Comparison of ENCODE assay signal across 8 mouse cellular contexts in the genomic region with DNA sequence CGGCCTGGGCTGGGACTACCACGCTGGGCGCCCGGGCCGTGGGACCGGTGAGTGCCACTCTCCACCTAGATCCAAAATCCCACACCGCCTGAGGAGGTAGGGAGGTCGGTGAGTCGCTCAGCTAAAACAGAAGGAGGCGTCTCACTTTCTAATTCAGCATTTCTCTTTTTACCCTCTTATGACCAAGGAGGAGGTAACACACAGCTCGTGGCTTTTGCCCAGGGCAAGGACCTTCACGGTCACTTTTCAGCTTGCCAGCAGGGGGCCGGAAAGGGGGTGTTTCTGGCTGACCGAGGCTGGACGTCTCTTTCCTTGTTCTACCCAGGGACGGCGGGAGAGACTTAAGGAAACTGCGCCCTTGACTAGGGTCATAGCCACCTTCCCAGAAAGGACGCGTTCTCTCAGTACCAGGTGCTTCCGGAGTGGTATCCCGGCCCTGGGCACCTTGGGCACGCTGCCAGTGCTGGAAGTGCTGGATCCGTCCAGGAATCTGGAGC. TPM values are rescaled to one million over a fixed set of nuclear protein-coding genes. Genes with fewer than 3 reads are reported as not detected.
A peak's percentile ranks its signal among the peaks of the same experiment; 100 is the strongest.
DNase-seq lines count a peak whose midpoint lies in the region; ATAC-seq lines count a peak whose summit lies in the region.

No protein-coding gene starts in this region.

- H3K4me3 ChIP-seq in forebrain, embryonic 12.5 days (replicated peaks), result peak overlapping the region; percentile 73
- H3K4me3 ChIP-seq in limb, embryonic 10.5 days, result peak overlapping the region; percentile 94

- peak overlapping the region; percentile 81 for H3K27ac ChIP-seq in forebrain, embryonic 12.5 days
- H3K27ac ChIP-seq in limb, embryonic 10.5 days, result peak overlapping the region; percentile 97

- H3K9me3 ChIP-seq in forebrain, embryonic 12.5 days, result no peaks in the 10 kb centered on the region
- no peaks in the 10 kb centered on the region for H3K9me3 ChIP-seq in limb, embryonic 10.5 days (replicated peaks)

- peak; percentile 71 for DNase-seq in embryo, embryonic 10 days (ENCODE audit: low spot score)
- no peak for DNase-seq in embryo, embryonic 9.5 days (ENCODE audit: extremely low spot score)
- peak; percentile 29 for DNase-seq in brain, adult 2 months (ENCODE audit: low read depth, low spot score)
- DNase-seq in heart, postnatal 25 days (ENCODE audit: low spot score), result peak; percentile 20
- peak; percentile 80 for DNase-seq in limb, embryonic 10.5 days (ENCODE audit: low spot score)
- peak; percentile 64 for DNase-seq in mesoderm, embryonic 11.5 days (ENCODE audit: low read depth, low spot score)
- peak; percentile 62 to 78 for DNase-seq in spleen, postnatal 4 days (ENCODE audit: low spot score in 2 of 2)

- intact Hi-C loops in heart, postnatal 25 days (cut with DNase I), result no loop called here

- H3K4me1 ChIP-seq in forebrain, embryonic 12.5 days, result peaks cover 17% of the 10 kb centered on the region
- H3K4me1 ChIP-seq in limb, embryonic 10.5 days, result peaks cover 20% of the 10 kb centered on the region

- peak overlapping the region; percentile 83 for H3K9ac ChIP-seq in forebrain, embryonic 12.5 days

- H3K27me3 ChIP-seq in forebrain, embryonic 12.5 days, result no peaks in the 10 kb centered on the region
- no peaks in the 10 kb centered on the region for H3K27me3 ChIP-seq in limb, embryonic 10.5 days (ENCODE audit: low read depth, poor library complexity, severe bottlenecking)

- ATAC-seq in forebrain, embryonic 12.5 days (ENCODE audit: low FRiP score), result peak; percentile 44

- under 1% methylated on average over 24 of the region's 24 CpGs for WGBS in forebrain, embryonic 12.5 days
- WGBS in limb, embryonic 10.5 days, result 1% methylated on average over 24 of the region's 24 CpGs

- peaks cover 25% of the 10 kb centered on the region for H3K36me3 ChIP-seq in forebrain, embryonic 12.5 days (replicated peaks)
- peaks cover 57% of the 10 kb centered on the region for H3K36me3 ChIP-seq in limb, embryonic 10.5 days

- peak overlapping the region; percentile 88 for H3K4me2 ChIP-seq in forebrain, embryonic 12.5 days

RNA-seq across cellular contexts. Expression of a gene that starts 0.4 kb away (rescaled TPM):
- 2.9 and 3.5 TPM in 2 replicates for polyA plus RNA-seq in forebrain, embryonic 12.5 days (2016; fragmentation: Nextera tagmentation; extraction: Ambion mirVana)
- total RNA-seq in heart, postnatal 25 days (2021), result 1 to 10 TPM; 5.4 to 6.4 TPM
- 2.1 and 3.1 TPM in 2 replicates for polyA plus RNA-seq in limb, embryonic 10.5 days (2016; fragmentation: Nextera tagmentation; extraction: Ambion mirVana)

RNA-seq across cellular contexts. Expression of a gene that starts 0.6 kb away (rescaled TPM):
- 8.3 and 9.7 TPM in 2 replicates for polyA plus RNA-seq in forebrain, embryonic 12.5 days (2016; fragmentation: Nextera tagmentation; extraction: Ambion mirVana)
- total RNA-seq in heart, postnatal 25 days (2021), result 1 to 10 TPM; 5.7 to 7.3 TPM
- 16.4 and 16.9 TPM in 2 replicates for polyA plus RNA-seq in limb, embryonic 10.5 days (2016; fragmentation: Nextera tagmentation; extraction: Ambion mirVana)

RNA-seq across cellular contexts. Expression of a gene that starts 9.9 kb away (rescaled TPM):
- polyA plus RNA-seq in forebrain, embryonic 12.5 days (2016; fragmentation: Nextera tagmentation; extraction: Ambion mirVana), result 64.9 and 71.6 TPM in 2 replicates
- total RNA-seq in heart, postnatal 25 days (2021), result 10 to 100 TPM; 41.2 to 46.8 TPM
- 53.6 and 61.5 TPM in 2 replicates for polyA plus RNA-seq in limb, embryonic 10.5 days (2016; fragmentation: Nextera tagmentation; extraction: Ambion mirVana)

RNA-seq across cellular contexts. Expression of a gene that starts 35.7 kb away (rescaled TPM):
- polyA plus RNA-seq in forebrain, embryonic 12.5 days (2016; fragmentation: Nextera tagmentation; extraction: Ambion mirVana), result 65.9 and 67.6 TPM in 2 replicates
- 10 to 100 TPM in 1 of 2 experiments, 1 to 10 TPM in 1; 7.6 to 10.2 TPM for total RNA-seq in heart, postnatal 25 days (2021)
- 91.5 and 103 TPM in 2 replicates for polyA plus RNA-seq in limb, embryonic 10.5 days (2016; fragmentation: Nextera tagmentation; extraction: Ambion mirVana)

RNA-seq across cellular contexts. Expression of a gene that starts 51.7 kb away (rescaled TPM):
- polyA plus RNA-seq in forebrain, embryonic 12.5 days (2016; fragmentation: Nextera tagmentation; extraction: Ambion mirVana), result 4.8 and 5.8 TPM in 2 replicates
- total RNA-seq in heart, postnatal 25 days (2021), result 100 to 1,000 TPM; 106 to 108 TPM
- 12.6 and 14.2 TPM in 2 replicates for polyA plus RNA-seq in limb, embryonic 10.5 days (2016; fragmentation: Nextera tagmentation; extraction: Ambion mirVana)
